Mouse (Mus musculus) heart, adult 9 months (tissue): ENCODE data around the gene Dst.

Experiments used
- DNase-seq, 2 experiments: peaks; one replicate each; pipeline ENCODE4 v3.0.0; 2022; ENCODE audit warnings: low spot score in 2 of 2

The Dst gene

GRCm38 (mm10) chr1:33927466-33927865 lies 19.4 kb downstream of the Dst start:
- no peak for DNase-seq

- DNase-seq = no peak
These were observed 23.8 kb downstream of the Dst start for GRCm38 (mm10) chr1:33931791-33932190.

- DNase-seq = no peak
These were observed 24.2 kb downstream of the Dst start for GRCm38 (mm10) chr1:33932196-33932595.

GRCm38 (mm10) chr1:33932845-33933499 lies 24.9 kb downstream of the Dst start:
- no peak for DNase-seq

GRCm38 (mm10) chr1:33935946-33936345 lies 27.9 kb downstream of the Dst start:
- no peak for DNase-seq

GRCm38 (mm10) chr1:33939828-33940227 lies 31.8 kb downstream of the Dst start:
- no peak for DNase-seq

GRCm38 (mm10) chr1:33940364-33940928 lies 32.4 kb downstream of the Dst start:
- DNase-seq = no peak

GRCm38 (mm10) chr1:33942638-33943037 lies 34.6 kb downstream of the Dst start:
- no peak for DNase-seq

- DNase-seq = no peak
These were observed 35.9 kb downstream of the Dst start for GRCm38 (mm10) chr1:33943943-33944342.

GRCm38 (mm10) chr1:33944977-33945750 lies 37.1 kb downstream of the Dst start:
- peak; percentile 53 to 62 for DNase-seq

GRCm38 (mm10) chr1:33945756-33946155 lies 37.7 kb downstream of the Dst start:
- no peak for DNase-seq

GRCm38 (mm10) chr1:33946601-33947395 lies 38.8 kb downstream of the Dst start:
- DNase-seq = peak; percentile 46 to 54

GRCm38 (mm10) chr1:33947838-33948237 lies 39.8 kb downstream of the Dst start:
- no peak for DNase-seq

GRCm38 (mm10) chr1:33948511-33948910 lies 40.5 kb downstream of the Dst start:
- DNase-seq = no peak

- no peak for DNase-seq
These were observed 47.6 kb downstream of the Dst start for GRCm38 (mm10) chr1:33955626-33956025.

- DNase-seq = no peak
These were observed 52.4 kb downstream of the Dst start for GRCm38 (mm10) chr1:33960439-33960838.

- DNase-seq = peak; percentile 34 to 42
These were observed 56.6 kb downstream of the Dst start for GRCm38 (mm10) chr1:33964643-33965042.

GRCm38 (mm10) chr1:33965824-33966223 lies 57.8 kb downstream of the Dst start:
- DNase-seq = no peak

GRCm38 (mm10) chr1:33966328-33966727 lies 58.3 kb downstream of the Dst start:
- DNase-seq = peak in 1 of 2 experiments; percentile 36

GRCm38 (mm10) chr1:33967206-33967605 lies 59.2 kb downstream of the Dst start:
- no peak for DNase-seq

- no peak for DNase-seq
These were observed 61.9 kb downstream of the Dst start for GRCm38 (mm10) chr1:33969910-33970309.

- no peak for DNase-seq
These were observed 66.4 kb downstream of the Dst start for GRCm38 (mm10) chr1:33974401-33974800.
